Mouse (Mus musculus) kidney, postnatal 4 days (tissue): Measurements from ENCODE around the gene Nf2.
A peak's percentile ranks its signal among the peaks of the same experiment; 100 is the strongest.
"Not testable (repeated sequence)": the region's sequence is repeated elsewhere in the genome, so short reads cannot be mapped to it uniquely, and the experiment has no call there.

ENCODE experiments used
- DNase-seq, 2 experiments: peaks; one replicate each; pipeline ENCODE4 v3.0.0; 2021; ENCODE audit warnings: mixed read lengths in 2 of 2

The Nf2 gene

DNA sequence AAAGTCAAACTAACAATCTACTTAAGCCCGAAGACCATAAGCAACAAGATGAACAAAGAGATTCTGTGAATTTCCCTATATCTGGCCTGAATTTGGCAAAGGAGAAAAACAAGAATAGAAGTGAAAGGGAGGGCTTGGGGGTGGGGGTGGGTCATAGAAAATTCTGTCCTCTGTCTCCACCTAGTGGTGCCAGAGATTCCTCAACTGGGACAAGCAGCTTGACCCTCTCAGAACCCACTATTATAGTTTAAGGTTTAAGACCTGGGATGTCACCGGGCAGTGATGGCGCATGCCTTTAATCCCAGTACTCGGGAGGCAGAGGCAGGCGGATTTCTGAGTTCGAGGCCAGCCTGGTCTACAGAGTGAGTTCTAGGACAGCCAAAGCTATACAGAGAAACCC lies 12.6 kb downstream of the Nf2 start:
- peak; percentile 60 to 64 for DNase-seq

GRCm38 (mm10) chr11:4835436-4835835 lies 13.9 kb downstream of the Nf2 start:
- DNase-seq = no peak

GRCm38 (mm10) chr11:4833295-4833939 lies 15.9 kb downstream of the Nf2 start:
- DNase-seq = no peak

GRCm38 (mm10) chr11:4831066-4831465 lies 18.3 kb downstream of the Nf2 start:
- DNase-seq = no peak

- DNase-seq = no peak
Observed at GRCm38 (mm10) chr11:4827916-4828315, 21.4 kb downstream of the Nf2 start.

DNA sequence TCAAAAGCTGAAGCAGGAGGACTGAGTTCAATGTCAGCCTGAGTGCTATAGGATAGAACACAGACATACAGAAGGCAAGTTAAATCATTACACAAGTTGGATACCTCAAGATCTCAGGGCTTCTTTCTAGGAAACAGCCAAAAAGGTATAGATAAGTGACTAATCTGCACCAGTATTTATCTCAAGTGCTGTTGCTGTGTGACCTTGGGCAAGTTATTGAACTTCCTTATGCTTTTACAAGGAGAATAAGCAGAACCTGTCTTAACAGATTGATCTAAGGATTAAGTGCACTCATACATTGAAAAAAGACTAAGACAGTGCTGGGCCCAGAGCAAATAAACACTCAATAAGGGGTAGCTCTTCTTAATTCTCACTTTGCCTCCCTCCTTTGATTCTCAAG lies 22.0 kb downstream of the Nf2 start:
- no peak for DNase-seq

- DNase-seq = no peak
Observed at GRCm38 (mm10) chr11:4826152-4826778, 23.1 kb downstream of the Nf2 start.

DNA sequence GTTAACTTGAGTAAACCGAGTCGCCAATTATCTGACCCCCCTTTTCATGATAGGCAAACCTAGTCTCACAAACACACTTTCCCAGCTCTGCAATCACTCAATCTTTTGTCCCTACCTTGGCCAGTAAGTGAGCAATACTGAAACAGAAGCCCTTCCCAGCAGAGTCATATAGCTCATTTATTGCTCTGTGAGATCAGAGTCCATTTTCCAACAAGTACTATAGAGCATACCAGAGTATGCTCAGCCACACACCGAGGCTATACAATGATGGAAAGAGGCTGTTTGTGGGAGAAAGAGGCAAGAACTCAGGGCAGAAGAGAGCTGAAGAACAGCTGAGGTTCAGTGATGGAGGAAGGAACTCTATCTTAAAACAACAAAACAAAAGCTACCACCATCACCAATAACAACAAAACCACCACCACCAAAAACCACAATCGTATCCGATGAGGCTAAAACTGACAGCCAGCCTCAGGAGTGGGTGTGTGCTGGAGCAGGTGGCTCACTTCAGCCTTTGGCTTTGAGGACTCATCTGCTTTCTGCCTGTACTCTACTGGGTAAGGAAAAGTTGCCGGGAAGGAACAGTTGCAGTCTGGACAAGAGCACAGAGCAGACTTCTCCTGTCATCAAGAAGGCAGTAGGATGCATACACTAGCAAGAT lies 25.6 kb downstream of the Nf2 start:
- DNase-seq = no peak

GRCm38 (mm10) chr11:4822446-4822842 lies 26.9 kb downstream of the Nf2 start:
- not testable (repeated sequence) for DNase-seq

GRCm38 (mm10) chr11:4821492-4822445 lies 27.6 kb downstream of the Nf2 start:
- peak; percentile 9 to 34 for DNase-seq

DNA sequence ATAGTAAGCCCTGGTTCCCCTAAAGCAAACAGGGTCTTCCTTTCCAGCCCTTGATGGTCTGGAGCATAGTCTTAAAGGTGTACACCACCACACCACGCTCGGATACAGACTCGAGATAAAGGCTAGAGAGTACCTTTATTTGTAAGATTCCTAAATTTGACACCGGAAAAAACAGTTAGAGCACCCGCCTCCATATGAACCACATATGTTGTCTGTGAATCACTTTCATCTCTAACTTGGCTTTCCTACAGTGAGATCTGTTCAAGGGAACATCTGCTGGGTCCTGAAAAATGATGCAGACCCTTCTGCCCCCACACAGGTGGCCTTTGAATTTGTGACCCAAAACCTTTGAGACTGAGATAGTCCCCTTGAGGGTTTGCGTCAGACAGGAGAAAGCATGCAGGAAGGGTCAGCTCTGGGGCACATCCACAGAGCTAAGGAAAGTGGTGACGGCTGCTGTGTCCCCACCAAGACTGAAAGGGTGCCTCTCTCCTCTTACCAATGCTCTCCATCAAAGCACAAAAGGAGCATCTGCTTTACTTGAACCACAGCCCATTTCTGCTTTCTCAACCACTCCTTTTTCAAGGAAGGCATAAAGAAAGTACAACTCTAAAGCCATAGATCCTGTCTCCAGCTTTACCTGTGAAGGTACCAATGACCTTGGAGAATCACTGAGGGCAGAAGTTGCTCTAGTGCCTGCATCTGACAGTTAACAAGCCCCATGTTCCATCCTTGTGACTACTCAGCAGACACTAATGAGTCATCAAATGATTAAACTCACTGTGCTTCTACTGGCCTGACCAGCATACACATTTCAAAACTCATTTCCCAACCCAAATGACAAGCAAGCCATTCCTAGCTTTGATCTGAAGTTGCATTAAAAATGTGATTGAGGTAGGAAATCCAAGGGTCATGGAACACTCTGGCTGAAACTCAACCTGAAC lies 34.6 kb downstream of the Nf2 start:
- no peak for DNase-seq

- DNase-seq = no peak
Observed at GRCm38 (mm10) chr11:4808311-4808710, 41.0 kb downstream of the Nf2 start.

GRCm38 (mm10) chr11:4806031-4806715 lies 43.2 kb downstream of the Nf2 start:
- DNase-seq = no peak

DNA sequence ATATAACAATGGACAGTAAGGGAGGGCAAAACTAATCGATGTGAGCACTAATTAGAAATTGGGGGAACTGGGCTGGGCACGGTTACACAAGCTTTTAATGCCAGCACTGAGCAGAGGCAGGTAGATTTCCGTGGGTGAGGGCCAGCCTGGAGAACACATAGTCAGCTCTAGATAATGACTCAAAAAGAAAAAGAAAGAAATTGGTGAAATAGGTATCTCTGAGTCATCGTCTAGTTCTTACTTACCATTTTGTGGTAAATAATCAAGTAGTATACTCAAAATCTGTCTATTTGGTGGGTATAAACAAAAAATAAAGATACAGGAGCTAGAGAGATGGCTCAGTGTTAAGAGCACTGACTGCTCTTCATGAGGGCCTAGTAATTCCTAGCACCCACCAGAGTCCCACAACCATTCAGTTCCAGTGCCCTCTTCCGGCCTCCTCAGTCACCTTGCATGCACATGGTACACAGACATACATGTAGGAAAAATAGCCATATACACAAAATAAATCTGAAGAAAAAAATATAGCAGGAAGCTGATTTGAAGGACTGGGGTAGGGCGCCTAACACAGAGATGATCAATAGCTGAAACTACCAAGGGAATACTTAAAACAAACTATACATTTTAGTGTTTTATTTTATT lies 44.3 kb downstream of the Nf2 start:
- DNase-seq = no peak

DNA sequence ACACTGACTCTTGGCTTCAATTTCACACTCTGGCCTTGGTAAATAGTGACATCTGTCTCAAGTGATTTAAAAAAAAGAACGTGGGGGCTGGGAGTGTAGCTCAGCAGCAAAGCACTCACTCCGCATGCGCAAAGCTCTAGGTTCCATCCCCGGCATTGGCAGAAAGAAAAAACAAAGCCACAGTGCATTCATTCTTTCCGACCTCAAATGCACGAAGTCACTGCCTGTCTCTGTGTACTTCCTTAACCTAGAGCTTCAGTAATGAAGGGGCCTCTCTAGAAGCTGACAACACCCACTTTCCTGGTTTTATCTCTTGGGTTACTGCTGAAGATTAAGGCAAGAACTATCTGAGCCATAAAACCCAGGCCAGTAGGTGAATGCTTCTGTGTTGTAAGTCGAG lies 45.4 kb downstream of the Nf2 start:
- no peak for DNase-seq

DNA sequence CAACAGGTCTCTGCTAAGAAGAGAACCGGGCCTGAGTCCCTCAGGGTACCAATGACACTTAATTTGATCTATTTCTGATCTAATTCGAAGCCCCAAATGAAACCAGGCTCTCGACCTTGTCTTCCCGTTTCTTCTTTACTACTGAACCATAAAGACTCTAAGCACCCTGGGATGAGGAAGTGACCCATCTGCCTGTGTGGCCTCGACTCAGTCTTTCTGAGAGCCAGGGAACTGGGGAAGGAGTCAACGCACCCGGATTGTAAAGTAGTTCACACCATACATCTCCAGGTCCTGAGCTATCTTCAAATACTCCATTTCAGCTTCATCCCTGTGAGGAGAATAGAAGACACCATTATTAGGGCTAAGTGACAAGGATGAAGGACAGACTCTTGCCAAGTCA lies 45.9 kb downstream of the Nf2 start:
- no peak for DNase-seq

GRCm38 (mm10) chr11:4803008-4803407 lies 46.3 kb downstream of the Nf2 start:
- DNase-seq = peak; percentile 12 to 33

- not testable (repeated sequence) for DNase-seq
Observed at GRCm38 (mm10) chr11:4802401-4802800, 46.9 kb downstream of the Nf2 start.

GRCm38 (mm10) chr11:4800654-4801053 lies 48.7 kb downstream of the Nf2 start:
- DNase-seq = peak; percentile 16 to 21

DNA sequence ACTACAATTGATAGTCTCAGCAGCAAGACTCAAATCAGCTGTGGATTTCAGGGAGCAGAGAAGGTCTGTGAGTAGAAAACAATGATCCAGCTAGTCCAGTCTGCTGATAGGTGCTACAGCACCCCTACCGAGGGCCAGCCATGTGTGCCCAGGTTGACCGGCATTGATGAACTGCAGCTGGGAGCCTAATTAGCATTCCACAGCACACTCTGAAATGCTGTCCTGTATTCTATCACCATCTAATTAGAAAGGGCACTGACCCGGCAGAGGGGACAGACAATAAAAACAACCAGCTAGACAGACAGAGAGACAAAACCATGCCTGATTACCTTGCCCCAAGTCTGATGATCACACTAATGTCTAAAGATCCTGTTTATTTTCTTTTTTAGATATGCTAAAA lies 56.3 kb downstream of the Nf2 start:
- peak in 1 of 2 experiments; percentile 37 for DNase-seq

GRCm38 (mm10) chr11:4791549-4791948 lies 57.8 kb downstream of the Nf2 start:
- no peak for DNase-seq
